Mouse (Mus musculus) urinary bladder, adult 18-20 months (tissue): ENCODE data around the gene Adh6b.
A peak's percentile ranks its signal among the peaks of the same experiment; 100 is the strongest.

Source experiments
- DNase-seq, 2 experiments: peaks; one replicate each; pipeline ENCODE4 v3.0.0; 2022; ENCODE audit warnings: low spot score in 2 of 2, mixed read lengths in 2 of 2

Gene Adh6b

GRCm38 (mm10) chr3:138341471-138341870, at the start of gene Adh6b:
Gene Adh6b (plus strand): TSS chr3:138341775.
- no peak for DNase-seq

- no peak for DNase-seq
These were observed 48.2 kb upstream of the Adh6b start for GRCm38 (mm10) chr3:138293298-138293895.

- no peak for DNase-seq
These were observed 41.4 kb upstream of the Adh6b start for GRCm38 (mm10) chr3:138300130-138300529.

GRCm38 (mm10) chr3:138302676-138303075, 38.9 kb upstream of the Adh6b start:
- DNase-seq = no peak

- DNase-seq = no peak
These were observed 37.6 kb upstream of the Adh6b start for GRCm38 (mm10) chr3:138303771-138304488.

GRCm38 (mm10) chr3:138304489-138304871, 37.1 kb upstream of the Adh6b start:
- no peak for DNase-seq

- no peak for DNase-seq
These were observed 35.9 kb upstream of the Adh6b start for GRCm38 (mm10) chr3:138305486-138306289.

GRCm38 (mm10) chr3:138306290-138306683, 35.3 kb upstream of the Adh6b start:
- DNase-seq = no peak

GRCm38 (mm10) chr3:138309910-138310309, 31.7 kb upstream of the Adh6b start:
- no peak for DNase-seq

GRCm38 (mm10) chr3:138311015-138311414, 30.6 kb upstream of the Adh6b start:
- DNase-seq = no peak

- DNase-seq = no peak
These were observed 28.6 kb upstream of the Adh6b start, which contains the start of gene Adh6a for GRCm38 (mm10) chr3:138312965-138313364. Gene Adh6a (plus strand): TSS chr3:138313286.

GRCm38 (mm10) chr3:138316908-138317472, 24.6 kb upstream of the Adh6b start:
- no peak for DNase-seq

- no peak for DNase-seq
These were observed 16.6 kb upstream of the Adh6b start for GRCm38 (mm10) chr3:138325001-138325400.

- no peak for DNase-seq
These were observed 16.1 kb upstream of the Adh6b start for GRCm38 (mm10) chr3:138325466-138325865.

- DNase-seq = no peak
These were observed 7.7 kb upstream of the Adh6b start for GRCm38 (mm10) chr3:138333910-138334309.

GRCm38 (mm10) chr3:138334320-138334719, 7.3 kb upstream of the Adh6b start:
- peak in 1 of 2 experiments; percentile 9 for DNase-seq

- DNase-seq = no peak
These were observed 6.0 kb upstream of the Adh6b start for GRCm38 (mm10) chr3:138335566-138335965.

- no peak for DNase-seq
These were observed 5.3 kb upstream of the Adh6b start for GRCm38 (mm10) chr3:138336104-138336754.

GRCm38 (mm10) chr3:138347041-138347440, 5.5 kb downstream of the Adh6b start:
- DNase-seq = no peak

GRCm38 (mm10) chr3:138352012-138352809, 10.6 kb downstream of the Adh6b start:
- no peak for DNase-seq

GRCm38 (mm10) chr3:138358856-138359255, 17.3 kb downstream of the Adh6b start:
- DNase-seq = no peak
